Mouse (Mus musculus): Measurements from ENCODE around the gene Polrmt. TPM values are rescaled to one million over a fixed set of nuclear protein-coding genes. Genes with fewer than 3 reads are reported as not detected.

Gene Polrmt
- total RNA-seq (2015) (20.9 and 27.8 TPM in 2 replicates), total RNA-seq (2017) (9.7 and 12.6 TPM in 2 replicates)

DNA sequence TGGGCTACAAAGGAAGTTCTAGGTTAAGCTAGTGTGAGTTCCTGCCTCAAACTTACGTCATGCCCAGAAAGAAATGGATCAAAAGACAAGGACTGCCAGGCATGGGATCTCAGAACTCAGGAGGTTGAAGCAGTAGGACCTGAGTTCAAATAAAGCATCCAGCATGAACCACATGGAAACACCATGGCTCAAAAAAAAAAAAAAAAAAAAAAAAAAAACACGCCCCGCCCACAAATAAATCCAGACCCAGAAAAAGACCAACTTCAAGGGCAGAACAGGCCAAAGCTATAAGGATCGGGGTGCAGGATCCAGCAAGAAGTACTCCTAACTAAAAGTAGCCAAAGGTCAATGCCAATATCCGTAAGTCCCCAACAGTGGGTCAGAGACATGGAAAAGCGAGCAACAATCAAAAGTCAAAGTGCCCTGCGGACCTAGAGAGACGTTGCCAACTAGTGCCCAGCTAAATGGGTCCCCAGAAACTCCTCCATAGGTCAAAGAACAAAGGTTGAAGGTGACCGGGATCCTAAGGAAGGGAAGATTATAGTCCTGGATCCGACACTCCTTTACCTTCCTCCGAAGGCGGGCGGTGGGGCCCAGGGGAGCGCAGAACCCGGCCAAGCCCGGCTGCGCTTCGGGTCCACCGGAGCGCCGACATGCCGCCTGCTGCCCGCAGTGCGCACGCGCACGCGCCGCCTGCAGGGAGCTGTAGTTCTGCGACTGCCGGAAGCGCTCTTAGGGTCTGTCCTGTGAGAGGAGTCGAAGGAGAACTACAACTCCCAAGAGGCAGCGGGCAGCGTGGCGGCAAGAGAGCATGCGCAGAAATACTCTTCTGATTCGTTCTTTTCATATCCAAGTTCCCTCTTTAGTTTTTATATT is at the start of gene Polrmt:
TSS of gene Polrmt (minus strand) at position 684 of the 876 bp plus-strand sequence.
- peak; percentile 99 for ATAC-seq (ENCODE audit: poor library complexity, severe bottlenecking)

DNA sequence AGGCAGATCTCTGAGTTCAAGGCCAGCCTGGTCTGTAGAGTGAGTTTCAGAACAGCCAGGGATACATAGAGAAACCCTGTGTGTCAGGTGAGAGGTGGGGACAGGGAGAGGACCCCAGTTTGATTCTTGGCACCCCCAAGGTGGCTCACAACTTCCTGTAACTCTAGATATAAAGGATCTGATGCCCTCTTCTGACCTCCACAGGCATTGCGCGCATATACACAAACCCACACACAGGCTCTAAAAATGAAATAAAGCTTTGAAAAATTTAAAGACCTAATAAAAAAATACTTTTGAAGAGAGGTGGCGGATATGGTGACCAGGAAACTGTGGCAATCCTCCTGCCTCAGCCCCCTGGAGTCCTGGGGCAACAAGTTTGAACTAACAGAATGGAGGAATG is 49.5 kb upstream of the Polrmt start:
- no peak for ATAC-seq (ENCODE audit: poor library complexity, severe bottlenecking)

DNA sequence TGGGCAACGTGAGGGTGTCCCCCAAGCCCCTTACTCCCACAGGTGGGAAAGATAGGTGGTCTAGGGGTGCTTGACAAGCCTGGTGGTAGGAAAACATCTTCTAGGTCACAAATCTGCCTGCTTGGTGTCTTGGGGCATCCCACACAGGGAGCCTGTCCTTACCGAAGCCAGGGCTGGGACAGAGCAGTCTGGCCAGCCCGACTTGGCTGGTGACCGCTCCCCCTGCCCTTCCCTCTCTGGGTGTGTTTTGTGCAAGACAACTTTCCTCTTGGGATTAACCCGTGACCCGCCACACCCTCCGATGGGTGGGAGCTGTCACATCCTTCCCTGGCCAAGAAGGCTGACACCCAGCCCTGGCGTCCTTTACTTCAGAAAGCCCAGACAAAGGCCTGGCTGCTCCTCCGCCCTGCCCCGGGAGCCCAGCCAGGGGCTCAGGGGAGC is 48.1 kb upstream of the Polrmt start:
- no peak for ATAC-seq (ENCODE audit: poor library complexity, severe bottlenecking)

DNA sequence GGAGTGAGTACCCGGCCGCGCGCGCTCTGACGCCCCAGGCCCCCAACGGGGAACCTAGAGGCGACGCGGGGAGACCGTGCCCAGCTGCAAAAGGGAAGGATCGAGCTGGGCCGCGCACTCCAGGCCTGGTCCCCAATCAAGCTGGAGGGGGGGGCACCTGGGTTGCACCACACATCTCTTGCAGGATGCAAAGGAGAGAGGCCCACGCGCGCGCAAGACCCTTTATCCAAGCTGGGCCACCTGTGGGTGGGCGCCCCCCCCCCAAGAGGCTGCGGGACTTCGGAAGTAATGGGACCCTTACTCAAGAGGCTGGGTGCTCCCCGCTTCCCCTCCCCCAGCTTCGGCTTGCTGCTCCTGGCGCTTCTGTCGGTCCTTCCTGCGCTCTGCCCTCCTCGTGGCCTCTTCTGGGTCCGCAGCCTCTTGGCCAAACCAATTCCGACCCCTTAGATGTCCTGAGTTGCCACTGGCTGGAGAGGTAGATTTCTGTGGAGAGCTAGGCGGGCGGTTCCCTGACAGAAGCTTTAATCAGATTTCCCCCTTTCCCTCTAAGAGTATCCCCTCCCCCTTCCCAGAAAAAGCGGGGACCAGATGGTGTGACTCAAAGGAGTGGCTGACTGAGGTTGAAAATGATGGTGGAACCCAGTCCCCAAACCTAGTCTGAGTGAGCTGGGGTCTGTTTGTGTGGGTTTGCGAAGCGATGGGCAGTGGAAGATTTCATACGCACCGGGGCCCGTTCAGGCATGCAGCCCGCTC is 47.5 kb upstream of the Polrmt start:
- ATAC-seq (ENCODE audit: poor library complexity, severe bottlenecking): peak; percentile 14

DNA sequence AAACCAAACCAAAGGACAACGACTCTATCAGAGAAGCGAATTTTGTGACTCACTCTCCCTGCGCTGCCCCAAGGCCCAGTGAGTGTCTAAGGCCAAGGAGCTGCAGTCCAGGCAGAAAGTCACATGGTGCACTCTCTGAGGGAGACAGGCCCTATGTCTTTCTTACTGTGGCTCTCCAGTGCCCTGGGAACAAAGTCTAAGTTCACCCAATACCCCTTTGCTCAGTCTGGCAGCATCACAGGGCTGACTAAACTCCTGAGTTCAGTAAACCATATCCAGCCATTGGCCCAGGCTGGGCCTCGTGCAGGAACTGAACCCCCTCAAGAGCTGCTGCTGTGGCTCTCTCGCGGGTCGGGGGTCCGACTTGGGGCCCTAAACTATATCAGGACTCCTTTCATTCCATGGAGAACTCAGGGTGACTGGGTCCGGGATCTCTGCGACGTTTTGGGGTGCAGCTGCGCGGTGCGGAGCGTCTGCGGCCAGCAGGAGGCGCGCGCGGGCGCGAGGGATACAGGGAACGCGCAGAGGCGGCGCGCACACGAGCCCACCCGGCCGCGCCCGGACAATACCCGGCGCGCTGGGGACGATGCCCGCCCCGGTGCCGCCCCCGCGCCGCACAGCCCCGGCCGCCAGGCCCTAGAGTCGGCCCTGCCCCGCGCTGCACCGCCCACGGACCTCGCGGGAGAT is 46.8 kb upstream of the Polrmt start, which contains the start of gene Palm:
TSS of gene Palm (plus strand) at position 522 of the 687 bp plus-strand sequence.
- ATAC-seq (ENCODE audit: poor library complexity, severe bottlenecking): peak; percentile 65

DNA sequence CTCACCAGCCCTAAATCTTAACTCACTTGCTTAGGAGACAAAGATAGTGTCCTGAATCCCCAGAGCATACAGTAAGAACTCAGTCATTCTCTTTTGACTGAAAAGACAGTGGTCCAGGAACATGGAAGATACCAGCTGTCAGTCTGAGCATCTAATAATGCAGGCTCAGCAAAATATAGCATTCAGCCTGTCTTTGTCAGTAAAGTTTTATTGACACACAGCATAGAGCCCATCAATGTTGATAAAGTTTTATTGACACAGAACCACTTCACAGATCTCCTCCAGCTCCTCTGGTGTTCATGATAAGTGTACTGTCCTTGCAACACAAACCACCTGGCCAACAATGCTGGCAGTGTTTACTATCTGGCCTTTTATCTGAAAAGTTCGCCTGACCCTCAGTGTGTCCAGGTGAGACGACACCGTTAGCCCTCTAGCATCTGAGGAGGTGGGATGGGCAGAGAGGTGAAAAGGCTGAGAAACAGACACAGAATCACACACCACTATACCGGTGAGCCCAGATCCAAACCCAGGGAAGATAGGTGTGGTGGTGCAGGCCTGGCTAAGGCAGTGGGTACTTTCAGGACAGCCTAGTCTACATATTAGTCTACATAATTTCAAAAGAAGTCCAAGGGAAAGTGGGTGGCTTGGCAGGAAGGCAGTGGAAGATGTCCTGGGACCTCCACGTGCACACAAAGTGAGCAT is 46.1 kb upstream of the Polrmt start:
- no peak for ATAC-seq (ENCODE audit: poor library complexity, severe bottlenecking)

DNA sequence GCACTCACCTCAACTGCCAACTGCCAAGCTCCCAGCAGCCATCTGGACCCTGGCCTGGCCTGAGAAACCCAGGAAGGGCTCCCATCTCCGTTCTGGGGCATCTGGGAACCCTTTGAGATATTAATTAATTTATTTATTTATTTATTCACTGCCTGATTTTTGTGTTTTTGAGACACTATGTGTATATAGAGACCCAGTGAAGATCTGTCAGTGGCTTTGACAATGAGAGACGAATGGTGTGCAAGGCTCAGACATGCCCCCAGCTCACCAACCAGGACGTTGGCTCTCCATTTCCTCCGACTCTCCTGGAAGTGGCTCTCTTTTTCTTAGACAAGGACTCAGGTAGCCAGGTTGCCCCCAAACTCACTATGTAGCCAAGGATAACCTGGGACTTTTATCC is 44.5 kb upstream of the Polrmt start, which contains the start of gene Prss57:
TSS of gene Prss57 (minus strand) at position 101 of the 400 bp plus-strand sequence.
- no peak for ATAC-seq (ENCODE audit: poor library complexity, severe bottlenecking)

DNA sequence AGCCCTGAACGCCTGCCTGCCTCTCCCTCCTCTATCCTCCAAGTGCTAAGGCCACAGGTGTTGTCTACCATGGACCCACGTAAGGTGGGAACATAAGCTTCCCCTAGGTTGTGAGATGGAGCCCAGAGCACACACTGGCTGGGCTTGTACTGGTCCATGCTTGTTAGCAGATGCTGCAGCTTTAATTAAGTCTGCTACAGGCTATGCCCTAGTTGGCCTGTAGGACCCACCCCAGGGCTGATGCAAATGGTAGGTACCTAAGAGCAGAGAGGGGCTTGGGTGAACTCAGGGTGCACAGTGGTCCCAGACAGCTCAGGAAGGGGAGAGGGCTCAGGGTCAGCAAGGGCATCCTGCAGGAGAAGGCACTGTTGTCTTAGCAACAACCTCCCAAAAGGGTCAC is 43.2 kb upstream of the Polrmt start:
- no peak for ATAC-seq (ENCODE audit: poor library complexity, severe bottlenecking)

DNA sequence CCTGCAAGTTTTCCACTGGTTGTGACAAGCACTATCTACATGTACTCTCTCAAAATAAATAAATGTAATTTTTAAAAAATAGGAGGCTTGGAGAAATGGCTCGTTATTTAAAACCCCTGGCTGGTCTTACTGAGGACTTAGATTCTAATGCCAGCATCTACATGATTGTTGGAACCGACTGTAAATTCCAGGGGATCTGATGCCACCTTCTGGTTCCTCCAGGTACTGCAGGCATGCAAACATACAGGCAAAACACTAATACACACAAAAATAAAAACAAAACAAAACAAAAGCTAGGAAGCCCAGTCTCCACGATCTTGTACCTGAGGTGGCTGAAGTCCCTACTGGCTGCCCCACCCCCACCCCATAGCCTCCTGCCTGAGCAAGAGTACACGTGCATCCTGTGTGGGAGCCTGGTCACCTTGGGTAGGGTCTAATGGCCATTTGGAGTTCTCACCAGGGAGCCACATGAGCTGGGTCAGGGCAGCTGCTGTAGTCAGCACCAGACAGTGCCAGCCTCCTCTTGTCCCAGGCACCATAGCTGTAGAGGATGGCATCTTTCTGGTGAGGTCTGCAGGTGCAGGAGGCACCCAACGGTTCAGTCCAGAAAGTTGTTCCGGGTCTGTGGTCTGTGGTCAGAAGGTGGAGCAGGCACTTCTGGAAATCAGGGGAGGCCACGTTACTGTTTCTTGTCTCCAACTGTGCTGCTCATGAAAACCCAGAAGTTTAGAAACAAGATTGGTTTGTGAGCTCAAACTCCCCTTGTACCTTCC is 42.2 kb upstream of the Polrmt start:
- ATAC-seq (ENCODE audit: poor library complexity, severe bottlenecking): peak; percentile 52

DNA sequence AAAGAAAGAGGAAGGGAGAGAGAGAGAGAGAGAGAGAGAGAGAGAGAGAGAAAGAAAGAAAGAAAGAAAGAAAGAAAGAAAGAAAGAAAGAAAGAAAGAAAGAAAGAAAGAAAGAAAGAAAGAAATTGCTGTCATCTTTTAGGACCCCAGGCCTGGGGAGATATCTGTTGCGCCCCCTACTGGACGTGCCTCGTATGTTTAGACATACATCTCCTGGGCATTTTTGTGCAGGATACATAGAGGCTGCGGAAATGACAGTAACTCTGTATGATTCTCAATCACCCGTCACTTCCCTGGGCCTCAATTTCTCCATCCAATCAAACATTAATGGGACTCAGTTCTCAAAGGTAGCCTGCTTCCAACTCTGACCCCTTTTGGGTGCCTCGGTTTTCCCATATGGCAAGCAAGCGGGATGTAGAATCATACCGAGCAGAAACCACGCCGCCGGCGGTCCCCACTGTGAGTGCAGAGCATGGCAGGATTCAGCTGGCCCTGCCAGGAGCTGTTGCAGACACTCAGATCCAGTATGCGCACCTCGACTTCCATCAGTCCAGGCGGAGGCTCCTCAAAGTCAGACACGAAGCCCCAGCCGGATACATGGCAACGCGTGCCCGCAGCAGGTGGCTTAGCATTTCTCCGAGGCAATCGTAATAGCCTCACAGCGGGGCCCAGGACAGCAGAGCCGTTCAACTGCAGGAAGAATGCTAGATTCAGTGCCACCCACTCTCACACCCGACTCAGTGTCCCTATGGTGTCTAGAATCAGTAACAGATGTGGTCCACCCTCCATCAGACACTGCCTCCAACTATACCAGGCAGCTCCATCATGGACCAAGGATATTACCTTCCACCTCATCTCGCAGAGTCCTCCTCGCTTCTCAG is 37.8 kb upstream of the Polrmt start:
- ATAC-seq (ENCODE audit: poor library complexity, severe bottlenecking): no peak

DNA sequence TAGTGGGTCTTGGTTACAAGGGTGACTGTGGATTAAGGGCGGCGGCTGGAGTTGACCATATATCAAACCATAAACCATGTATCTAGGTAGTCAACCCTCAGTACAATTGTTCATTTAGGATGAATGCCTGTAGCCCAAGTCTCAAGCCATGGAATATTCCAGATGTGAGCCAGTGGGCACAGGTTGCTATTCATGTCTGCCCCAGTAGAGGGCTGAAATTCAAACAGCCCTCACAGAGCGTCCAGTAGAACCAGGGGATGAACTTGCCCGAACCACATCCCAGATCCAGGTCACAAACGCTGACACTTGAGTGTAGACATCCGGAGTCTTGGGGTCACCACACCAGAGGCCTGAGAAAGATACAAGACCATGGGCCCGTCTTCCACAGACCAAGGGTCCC is 36.7 kb upstream of the Polrmt start:
- no peak for ATAC-seq (ENCODE audit: poor library complexity, severe bottlenecking)

DNA sequence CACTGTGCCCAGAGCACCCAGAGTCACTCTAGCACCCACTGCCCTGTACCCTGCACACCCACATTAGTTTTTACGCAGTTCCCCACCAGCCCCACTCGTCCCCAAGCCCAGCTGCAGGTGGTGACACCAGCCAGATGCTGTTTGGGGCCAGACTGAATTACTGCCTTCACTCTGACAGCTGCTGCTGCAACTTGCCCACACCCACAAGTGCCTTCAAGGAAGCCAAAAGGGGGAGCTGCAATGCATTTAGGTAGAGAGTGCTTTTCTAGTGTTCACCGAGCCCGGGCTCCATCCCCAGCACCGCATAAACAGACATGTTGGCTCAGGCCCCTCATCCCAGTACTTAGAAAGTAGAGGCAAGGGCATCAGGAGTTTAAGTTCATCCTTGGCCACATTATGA is 35.6 kb upstream of the Polrmt start:
- no peak for ATAC-seq (ENCODE audit: poor library complexity, severe bottlenecking)

DNA sequence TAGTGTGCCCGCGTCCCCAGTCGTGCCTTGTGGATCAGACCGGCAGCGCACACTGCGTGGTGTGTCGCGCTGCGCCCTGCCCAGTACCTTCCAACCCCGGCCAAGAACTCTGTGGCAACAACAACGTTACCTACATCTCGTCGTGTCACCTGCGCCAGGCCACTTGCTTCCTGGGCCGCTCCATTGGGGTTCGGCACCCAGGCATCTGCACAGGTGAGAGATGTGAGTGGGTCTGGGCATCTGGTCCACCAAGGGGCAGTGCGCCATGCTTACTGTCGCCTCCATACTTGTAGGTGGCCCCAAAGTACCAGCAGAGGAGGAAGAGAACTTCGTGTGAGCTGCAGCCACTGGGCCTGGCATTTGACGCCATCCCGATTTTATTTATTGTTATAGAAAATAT is 34.8 kb upstream of the Polrmt start:
- ATAC-seq (ENCODE audit: poor library complexity, severe bottlenecking): no peak; the same call in 1 of the 2 replicates

DNA sequence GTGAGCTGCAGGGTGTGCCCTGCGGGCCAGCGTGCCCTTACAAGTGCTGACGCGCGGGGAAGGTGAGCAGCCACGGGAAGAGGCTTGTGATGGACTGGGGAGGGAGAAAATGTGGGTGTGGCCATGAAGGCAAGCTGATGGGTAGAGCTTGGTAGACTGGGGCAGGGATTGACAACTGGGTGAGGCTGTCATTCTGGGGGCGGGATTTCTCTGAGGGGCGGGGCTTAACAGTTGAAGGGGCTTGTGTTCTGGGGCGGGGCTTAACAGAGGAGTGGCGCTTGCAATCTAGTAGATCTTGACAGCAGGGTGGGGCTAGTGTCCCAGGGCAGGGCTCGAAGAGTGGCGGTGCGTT is 34.3 kb upstream of the Polrmt start:
- peak; percentile 65 for ATAC-seq (ENCODE audit: poor library complexity, severe bottlenecking)

DNA sequence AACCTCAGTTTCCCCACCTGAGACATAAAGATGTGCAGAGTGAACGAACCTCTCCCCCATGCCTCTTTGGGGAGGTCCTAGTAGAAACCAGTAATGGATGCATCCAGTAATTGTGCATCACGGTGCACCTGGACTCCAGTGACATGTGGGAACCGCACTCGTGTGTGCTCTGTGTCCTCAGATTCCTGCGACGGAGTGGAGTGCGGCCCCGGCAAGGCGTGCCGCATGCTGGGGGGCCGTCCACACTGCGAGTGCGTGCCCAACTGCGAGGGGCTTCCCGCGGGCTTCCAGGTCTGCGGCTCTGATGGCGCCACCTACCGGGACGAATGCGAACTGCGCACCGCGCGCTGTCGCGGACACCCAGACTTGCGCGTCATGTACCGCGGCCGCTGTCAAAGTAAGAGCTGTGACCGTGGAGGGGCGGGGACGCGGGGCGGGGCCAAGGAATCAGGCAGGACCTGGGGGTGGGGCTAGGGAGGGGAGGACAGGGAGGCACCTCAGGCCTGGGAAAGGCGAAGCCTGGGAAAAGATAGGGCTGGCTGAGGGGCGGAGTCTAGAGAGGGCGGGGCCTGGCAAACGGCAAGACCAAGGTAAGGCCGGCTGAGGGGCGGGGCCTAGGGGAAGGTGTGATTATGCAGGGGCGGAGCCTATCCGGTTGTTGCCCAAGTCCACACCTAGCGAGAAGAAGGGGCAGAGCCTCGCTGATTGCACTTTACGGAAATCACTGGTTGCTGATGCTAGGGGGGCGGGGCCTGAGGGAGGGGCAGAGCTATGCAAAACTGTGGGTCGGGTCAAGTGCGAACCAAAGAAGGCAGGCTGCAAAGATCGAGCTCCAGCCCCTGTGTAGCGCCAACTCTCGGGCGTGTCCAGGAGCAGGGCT is 33.6 kb upstream of the Polrmt start:
- ATAC-seq (ENCODE audit: poor library complexity, severe bottlenecking): peak; percentile 80

DNA sequence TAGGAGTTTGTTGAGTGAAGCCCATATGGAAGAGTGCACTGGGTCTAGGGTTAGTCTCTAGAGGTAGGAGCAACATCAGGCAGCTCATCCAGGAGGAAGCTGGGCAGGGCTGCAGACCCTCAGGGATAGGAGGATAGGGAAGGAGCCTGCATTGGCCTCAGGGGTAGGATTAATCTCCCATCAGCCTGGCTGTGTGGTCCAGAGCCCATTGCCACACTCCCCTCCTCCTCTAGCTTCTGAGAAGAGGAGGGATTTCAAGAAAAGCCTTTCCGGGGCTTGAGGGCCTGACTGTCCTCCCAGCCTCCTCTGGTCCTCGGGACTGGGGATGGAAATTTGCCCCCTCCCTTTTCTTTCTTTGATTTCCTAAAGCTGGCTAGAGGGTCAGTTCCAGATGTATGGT is 32.8 kb upstream of the Polrmt start:
- no peak for ATAC-seq (ENCODE audit: poor library complexity, severe bottlenecking)

DNA sequence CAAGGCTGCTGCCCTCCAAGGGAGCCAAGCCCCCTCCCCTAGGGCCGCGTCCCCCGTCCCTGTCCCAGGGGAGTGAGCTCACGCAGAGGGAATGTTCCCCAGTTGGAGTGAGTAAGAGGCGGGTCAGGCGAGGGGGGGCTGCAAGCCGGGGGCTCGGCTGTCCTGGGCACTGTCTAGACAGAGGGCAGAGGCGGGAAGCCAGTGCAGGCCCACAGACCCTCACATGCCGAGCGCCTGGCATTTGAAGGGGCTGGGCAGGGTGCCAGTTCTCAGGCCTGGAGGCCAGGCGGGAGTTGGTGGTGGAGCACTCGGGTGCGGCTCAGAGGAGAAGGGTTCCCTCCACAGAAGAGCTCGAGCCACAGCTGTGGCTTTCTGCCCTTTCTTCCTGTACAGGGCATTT is 31.6 kb upstream of the Polrmt start:
- ATAC-seq (ENCODE audit: poor library complexity, severe bottlenecking): no peak

DNA sequence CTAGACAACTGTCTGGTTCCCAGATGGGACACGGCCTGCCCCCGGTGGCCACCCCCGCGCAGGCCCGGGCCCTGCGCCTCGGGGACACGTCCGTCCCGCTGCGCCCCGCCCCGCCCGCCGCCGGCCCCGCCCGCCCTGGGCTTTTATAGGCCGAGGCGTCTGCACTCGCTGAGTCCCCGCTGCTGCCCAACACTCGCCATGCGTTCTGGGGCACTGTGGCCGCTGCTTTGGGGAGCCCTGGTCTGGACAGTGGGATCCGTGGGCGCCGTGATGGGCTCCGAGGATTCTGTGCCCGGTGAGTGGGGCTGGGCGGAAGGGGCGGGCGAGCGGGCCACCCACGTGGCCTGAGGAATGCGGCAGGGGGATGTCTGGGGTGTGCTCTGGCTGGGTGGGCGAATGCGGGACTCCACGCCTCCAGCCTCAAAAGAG is 30.7 kb upstream of the Polrmt start, which contains the start of gene Fstl3:
TSS of gene Fstl3 (plus strand) at position 170 of the 429 bp plus-strand sequence.
- no peak for ATAC-seq (ENCODE audit: poor library complexity, severe bottlenecking)

Measured in megakaryocyte, adult 5-6 weeks (primary cell).